Mouse (Mus musculus) kidney, postnatal 4 days (tissue): ENCODE measurements around the gene Lefty1.
"Not testable (repeated sequence)": the region's sequence is repeated elsewhere in the genome, so short reads cannot be mapped to it uniquely, and the experiment has no call there.

ENCODE experiments used
- DNase-seq, 2 experiments: peaks; one replicate each; pipeline ENCODE4 v3.0.0; 2021; ENCODE audit warnings: mixed read lengths in 2 of 2

Lefty1 gene

GRCm38 (mm10) chr1:180922273-180923048 lies 12.4 kb upstream of the Lefty1 start:
- no peak for DNase-seq

- DNase-seq, result no peak
These were observed 10.1 kb upstream of the Lefty1 start for GRCm38 (mm10) chr1:180924737-180925136.

GRCm38 (mm10) chr1:180926286-180926685 lies 8.5 kb upstream of the Lefty1 start:
- DNase-seq, result no peak

- no peak for DNase-seq
These were observed 5.2 kb upstream of the Lefty1 start for GRCm38 (mm10) chr1:180929599-180929998.

GRCm38 (mm10) chr1:180931106-180931505 lies 3.7 kb upstream of the Lefty1 start:
- no peak for DNase-seq

- no peak for DNase-seq
These were observed 1.2 kb upstream of the Lefty1 start for GRCm38 (mm10) chr1:180933659-180934058.

- peak; percentile 49 to 70 for DNase-seq
These were observed 2.0 kb downstream of the Lefty1 start for GRCm38 (mm10) chr1:180936610-180937398.

GRCm38 (mm10) chr1:180937631-180938030 lies 2.8 kb downstream of the Lefty1 start:
- not testable (repeated sequence) for DNase-seq

GRCm38 (mm10) chr1:180938781-180939180 lies 4.0 kb downstream of the Lefty1 start:
- not testable (repeated sequence) for DNase-seq

- no peak for DNase-seq
These were observed 6.1 kb downstream of the Lefty1 start for GRCm38 (mm10) chr1:180940776-180941460.

GRCm38 (mm10) chr1:180941726-180942125 lies 6.9 kb downstream of the Lefty1 start:
- no peak for DNase-seq

GRCm38 (mm10) chr1:180942166-180943031 lies 7.6 kb downstream of the Lefty1 start, which contains the start of gene Tmem63a:
TSS of gene Tmem63a (plus strand) at chr1:180942344.
- peak; percentile 83 to 90 for DNase-seq

- no peak for DNase-seq
These were observed 8.3 kb downstream of the Lefty1 start for GRCm38 (mm10) chr1:180943032-180943644.

- no peak for DNase-seq
These were observed 9.1 kb downstream of the Lefty1 start for GRCm38 (mm10) chr1:180943896-180944295.

GRCm38 (mm10) chr1:180944553-180944952 lies 9.7 kb downstream of the Lefty1 start:
- DNase-seq, result no peak

- peak; percentile 69 to 78 for DNase-seq
These were observed 10.5 kb downstream of the Lefty1 start for GRCm38 (mm10) chr1:180945001-180945980.

- no peak for DNase-seq
These were observed 11.6 kb downstream of the Lefty1 start for GRCm38 (mm10) chr1:180946448-180946847.

GRCm38 (mm10) chr1:180952085-180952746 lies 17.4 kb downstream of the Lefty1 start:
- no peak for DNase-seq

- no peak for DNase-seq
These were observed 18.0 kb downstream of the Lefty1 start for GRCm38 (mm10) chr1:180952808-180953207.

GRCm38 (mm10) chr1:180956401-180956800 lies 21.6 kb downstream of the Lefty1 start:
- DNase-seq, result no peak
